Mouse (Mus musculus): Measurements from ENCODE around the gene Pde1c. TPM values are rescaled to one million over a fixed set of nuclear protein-coding genes. Genes with fewer than 3 reads are reported as not detected.

Pde1c gene
- total RNA-seq, 2 experiments from 2014 or later, result 3.6 to 3.7 TPM

DNA sequence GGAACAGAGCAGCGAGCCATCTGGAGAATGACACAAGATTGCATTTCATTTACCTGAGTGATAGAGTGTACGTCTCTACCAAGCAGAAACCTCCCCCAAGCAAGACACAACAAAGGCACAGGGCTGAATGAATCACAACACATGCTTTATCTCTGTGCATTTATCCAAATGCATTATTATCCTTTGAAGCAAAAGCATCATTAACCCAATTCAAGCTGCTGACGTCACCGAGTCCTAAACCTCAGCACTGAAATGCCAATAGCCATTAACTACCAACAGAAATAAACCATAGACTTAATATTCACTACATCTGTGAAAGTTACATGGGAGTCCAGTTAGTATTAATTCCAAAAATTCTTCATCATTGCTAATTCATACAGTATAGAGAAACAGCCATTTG is 127.4 kb downstream of the Pde1c start:
- no peak for DNase-seq

DNA sequence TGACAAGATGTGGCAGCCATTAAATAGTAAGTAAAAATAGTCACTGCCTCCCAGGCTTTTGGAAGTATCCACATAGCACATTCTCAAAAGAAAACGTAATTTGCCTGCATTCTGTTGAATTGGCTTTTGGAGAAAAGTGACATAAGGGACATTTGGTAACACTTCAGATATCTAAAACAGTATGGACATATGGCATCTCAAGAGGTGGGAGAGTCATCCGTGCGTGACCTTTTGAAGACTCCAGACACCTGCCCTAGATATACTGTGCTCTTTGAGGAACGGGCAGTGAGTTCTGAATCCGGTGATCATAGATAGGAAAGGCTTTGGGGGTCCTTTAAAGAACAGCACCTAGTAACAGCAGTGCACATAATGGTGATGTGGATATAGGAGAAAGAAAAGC is 143.1 kb downstream of the Pde1c start:
- DNase-seq, result no peak

DNA sequence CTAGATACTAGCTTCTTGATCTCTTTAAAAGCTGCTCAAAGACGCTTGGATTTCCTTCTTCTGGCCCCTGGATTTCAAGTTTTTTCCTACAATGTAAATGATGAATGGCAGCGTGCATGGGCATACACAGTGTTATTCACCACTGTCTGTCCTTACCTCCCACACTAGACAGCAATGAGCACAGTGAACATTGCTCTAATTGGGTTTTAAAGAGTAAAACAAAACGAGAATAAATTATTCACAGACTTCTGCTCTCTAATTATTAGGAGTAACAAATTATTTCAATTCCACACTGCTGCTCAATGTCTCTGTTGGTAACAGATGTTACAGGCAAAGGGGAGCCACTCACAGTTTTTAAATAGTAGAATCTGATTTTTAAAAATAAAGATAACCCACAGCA is 146.0 kb downstream of the Pde1c start:
- no peak for DNase-seq

DNA sequence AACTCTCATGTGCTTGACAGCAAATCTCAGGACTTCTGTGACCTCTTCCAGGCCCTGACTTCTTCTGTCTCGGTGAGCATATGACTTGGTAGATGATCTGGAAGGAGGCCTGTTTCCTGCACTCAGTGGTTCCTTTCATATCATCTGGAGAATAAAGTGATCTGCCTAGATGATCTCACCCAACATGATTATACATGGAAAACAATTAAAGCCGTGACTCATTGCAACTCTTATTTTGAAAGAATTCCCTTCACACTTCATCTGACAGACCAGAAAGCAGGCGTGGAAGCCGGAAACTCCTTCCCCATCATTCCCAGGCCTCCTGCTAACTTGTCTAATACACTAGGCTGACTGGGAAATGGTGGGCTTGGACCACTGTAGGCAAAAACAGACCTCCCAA is 152.7 kb downstream of the Pde1c start:
- DNase-seq, result no peak

DNA sequence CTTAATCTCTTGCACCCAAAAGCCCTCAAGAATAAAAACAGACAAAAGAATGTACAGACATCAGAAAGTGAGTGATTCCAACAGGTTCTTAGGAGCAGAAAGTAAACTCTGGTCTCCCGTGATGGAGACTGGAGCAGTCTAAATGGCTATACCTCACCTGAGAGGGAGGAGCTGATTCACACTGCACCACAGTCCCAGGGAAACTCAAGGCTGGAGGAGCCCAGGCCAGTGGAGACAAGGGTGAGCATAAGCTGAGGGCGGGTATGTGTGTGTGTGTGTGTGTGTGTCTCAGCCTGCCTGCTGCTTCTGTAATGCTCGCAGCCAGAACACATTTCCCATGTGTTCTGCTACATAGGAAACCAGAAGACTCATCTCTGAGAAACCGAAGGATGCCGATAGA is 179.7 kb downstream of the Pde1c start:
- DNase-seq, result no peak

DNA sequence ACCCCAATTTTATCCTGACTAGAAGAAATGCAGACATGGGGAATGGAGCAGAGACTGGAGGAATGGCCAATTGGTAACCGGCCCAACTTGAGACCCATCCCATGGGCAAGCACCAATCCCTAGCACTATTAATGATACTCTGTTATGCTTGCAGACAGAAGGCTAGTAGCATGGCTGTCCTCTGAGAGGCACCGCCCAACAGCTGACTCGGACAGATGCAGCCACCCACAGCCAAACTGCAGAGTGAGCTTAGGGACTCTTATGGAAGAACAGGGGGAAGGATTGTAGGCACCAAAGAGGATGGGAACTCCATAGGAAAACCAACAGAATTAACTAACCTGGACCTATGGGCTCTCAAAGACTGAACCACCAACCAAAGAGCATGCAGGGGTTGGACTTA is 192.5 kb downstream of the Pde1c start:
- no peak for DNase-seq

DNA sequence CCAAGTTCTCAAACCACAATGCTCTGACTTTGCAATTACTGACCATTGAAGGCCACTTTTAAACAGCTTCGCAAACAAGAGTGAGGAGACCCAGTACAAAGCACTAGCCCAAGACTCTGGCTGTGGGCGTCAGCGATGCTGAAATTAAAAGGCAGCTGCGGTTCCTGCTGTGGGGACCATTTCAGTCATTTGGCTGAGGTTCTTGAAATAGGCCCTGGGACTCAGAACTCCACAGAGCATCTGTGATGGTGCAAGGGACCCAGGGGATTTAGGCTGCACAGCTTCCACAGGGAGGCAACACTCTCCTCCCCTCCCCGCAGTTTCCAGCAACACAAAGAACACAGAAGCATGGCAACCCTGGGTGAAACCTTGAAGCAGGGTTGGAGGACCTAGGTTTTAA is 194.7 kb downstream of the Pde1c start:
- no peak for DNase-seq

DNA sequence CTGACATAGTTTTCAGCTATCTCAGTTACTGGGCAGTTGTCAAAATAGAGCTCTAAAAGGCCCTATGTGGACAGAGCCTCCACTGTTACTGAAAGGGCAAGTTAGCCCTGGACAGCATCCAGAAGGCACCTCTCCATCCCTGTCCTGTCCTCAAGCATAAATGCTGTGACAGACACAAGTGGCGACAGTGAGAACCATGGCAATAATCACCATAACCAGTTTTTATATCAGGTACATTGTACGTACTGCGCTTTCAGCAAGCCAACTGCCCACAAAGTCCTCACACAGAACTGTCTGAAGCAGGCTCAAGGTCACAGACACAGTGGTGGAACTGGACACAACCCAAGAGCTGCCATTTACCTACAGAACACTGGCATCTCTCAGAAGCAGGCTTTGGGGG is 195.2 kb downstream of the Pde1c start:
- DNase-seq, result no peak

DNA sequence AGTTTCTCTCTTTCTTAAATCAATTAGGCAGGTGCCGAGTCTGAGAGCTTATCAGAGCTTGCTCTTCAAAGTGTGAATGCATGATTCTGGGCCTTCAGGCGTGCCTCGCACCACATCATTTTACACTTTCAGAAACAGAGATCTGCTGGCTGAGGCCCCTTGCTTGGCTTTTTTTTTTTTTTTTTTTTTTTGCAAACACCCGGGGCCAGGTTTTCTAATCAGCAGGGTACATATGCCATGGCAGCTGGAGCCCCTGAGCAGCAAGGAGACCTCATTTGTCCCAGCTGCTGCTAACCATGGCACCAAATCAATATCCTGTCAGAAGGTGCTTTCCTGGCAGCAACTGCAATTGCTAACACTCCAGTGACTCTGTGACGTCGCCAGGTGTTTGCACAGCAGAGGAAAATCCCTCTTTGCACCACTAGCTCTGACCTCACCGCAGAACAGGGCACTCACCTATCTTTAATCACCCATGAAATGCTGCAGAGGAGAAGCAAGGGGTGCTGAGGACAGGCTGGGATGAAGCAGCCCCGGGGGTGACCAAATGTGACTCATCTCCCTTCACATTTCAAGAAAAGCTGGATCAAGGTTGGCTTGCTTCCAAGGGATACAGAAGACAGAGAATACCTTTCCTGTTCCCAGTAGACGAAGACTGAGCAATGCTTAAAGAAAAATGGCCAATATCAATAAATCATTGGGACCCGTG is 195.7 kb downstream of the Pde1c start:
- DNase-seq, result no peak

DNA sequence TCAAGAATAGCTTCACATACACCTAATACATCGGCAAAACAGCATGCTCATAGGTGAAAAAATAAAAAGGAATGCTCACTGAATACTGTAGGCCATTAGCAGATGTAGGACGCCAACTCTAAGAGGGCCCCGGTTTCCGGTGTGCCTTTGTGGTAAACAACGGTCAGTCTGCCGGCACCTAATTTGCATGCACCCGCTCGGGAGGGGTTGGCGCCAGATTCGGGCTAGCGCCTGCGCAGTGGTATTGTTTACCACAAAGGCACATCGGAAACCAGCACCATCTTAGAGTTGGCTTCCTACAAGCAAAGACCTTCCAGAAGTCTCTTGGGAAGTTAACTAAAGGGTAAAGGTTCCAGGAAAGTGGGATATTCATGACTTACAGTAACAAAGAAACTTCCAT is 199.4 kb downstream of the Pde1c start:
- DNase-seq, result no peak

DNA sequence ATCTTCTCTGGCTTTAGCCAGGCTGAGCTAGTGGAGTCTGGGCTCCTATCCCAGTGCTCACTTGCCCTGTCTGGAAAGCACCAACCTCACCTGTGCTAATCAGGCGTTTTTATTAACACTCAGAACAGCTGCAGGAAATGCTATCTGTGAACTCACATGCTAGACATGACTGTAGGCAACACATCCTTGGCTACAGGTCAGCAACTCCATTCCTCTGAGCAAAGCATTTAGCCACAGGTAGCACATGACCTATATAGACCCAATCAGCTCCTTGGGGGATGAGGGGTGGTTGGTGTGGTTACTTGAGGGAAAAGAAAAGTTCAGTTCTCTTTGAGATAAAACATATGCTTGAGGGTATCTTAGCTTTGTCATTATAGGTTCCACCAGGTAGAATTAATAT is 200.8 kb downstream of the Pde1c start:
- no peak for DNase-seq

DNA sequence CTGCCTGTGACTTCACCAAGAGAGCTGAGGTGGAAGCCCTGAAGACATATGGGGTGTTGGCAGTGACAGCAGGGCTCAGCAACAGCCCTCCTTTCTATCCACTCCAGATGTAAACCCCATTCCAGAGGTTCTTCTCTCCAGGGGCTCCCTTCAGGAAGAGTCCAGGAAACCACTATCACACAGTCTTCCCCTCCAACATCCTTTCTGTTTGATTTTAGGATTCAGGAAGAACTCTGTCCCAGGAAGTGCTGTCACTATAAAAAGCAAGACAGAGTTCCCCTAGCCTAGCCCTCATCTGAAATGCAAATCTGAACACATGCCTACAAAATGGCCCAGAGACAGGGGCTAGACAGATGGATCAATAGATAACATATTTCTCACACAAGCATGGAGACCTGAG is 201.6 kb downstream of the Pde1c start:
- no peak for DNase-seq

DNA sequence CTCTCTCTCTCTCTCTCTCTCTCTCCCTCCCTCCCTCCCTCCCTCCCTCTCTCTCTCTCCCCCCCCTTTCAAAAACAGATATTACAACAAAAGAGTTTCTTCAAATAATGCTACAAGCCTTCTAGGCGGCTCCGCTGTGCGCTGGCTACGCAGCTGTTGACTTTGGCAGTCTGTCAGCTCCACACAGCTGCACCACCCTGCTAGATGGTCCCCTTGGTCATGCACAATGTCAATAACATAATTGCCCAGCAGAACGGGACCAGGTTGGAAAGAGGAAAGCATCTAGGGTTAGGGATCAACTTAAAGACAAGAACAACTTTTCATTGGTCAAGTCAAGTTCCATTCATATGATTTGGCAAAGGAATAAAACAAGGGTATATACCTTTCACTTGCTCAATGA is 206.3 kb downstream of the Pde1c start:
- peak in 1 of 2 experiments; percentile 9 for DNase-seq

DNA sequence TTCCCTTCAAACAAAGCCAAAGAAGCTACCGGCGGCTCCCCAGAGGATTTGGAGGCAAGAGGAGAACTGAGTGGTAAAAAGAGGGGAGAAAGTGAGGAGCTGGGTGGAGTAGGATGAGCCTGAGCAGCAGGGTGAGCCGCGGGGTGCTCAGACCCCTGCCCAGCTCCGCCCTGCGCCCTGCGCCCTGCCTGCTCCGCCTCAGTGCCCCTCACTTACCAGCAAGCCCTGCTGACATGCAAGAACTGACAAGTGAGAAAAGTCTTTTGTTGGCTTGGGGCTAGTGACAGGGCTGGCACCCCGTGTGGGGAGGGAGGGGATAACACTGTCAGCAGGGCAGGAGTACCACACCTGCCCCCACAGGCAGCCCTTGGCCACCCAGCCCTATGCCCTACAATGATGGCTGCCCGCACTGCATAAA is 206.8 kb downstream of the Pde1c start:
- peak; percentile 13 to 16 for DNase-seq

DNA sequence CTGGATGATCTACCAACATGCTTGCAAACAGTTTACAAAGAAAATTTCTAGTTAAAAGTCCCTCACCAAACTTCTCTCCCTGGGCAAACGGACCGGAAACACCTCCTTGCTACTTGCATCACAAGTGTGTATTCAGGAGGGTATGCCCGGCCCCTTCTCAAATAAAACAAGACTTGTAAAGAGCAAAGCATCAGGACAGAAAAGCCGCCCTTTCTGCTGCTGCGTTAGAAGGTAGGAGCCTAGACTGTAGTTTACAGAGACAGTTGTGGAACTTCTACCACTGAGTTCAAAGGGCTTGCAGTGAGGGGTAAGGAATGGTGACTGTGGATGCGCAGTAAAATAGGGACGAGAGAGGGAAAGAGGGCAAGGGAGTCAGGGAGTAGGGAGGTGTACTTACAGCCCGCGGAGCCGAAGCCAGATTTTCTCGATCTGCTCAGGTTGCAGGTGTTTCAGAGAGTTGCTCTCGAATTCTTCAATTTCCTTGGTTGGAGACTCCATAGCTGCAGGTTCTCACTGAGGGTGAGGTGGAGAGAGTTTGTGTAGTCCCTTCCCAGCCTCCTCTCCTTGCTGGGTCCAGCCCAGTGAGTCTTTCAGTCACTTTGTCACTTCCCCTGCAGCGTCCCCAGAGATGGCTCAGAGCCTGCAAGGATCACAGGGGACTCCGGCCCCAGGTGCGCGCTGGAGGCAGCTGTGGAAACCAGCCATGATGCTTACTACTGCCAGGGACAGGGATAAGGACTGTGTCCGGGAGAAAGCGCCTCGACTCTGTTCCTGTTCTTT is 207.4 kb downstream of the Pde1c start:
- DNase-seq, result peak in 1 of 2 experiments; percentile 7

DNA sequence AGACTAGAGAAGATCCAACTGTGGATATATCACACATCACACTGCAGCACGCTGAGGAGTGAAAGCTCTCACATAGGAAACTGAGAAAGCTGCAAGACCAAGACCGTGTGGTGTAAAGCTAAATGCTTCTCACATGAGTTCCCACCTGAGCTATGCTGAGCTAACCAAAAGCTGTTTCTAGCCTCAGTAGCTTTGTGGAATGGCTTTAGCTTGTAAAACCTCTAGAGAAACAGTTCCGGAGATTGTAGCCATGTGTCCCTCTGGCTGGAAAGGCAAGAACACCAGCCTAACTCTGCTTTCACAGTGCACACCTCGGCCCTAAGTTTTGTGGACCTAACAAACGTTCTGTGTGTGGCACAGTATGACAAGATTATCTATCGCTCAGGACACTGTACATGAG is 208.8 kb downstream of the Pde1c start:
- DNase-seq, result no peak

DNA sequence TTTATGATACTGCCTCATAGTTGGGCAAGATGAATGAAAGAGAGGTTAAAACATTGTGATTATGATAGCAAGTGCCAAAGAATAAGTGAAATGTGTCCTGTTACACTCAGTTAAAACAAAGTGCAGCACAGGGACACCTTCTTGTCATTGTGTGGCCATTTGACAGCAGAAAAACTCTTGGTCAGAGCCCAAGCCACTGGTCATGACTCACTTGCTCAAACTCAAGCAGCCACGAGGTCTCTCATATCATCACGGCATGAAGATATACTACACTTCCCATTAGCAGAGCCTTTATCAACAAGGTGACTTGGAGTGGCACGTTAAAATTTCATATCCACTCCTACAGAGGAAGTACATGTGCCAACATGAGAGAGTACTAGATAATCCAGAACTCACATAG is 209.8 kb downstream of the Pde1c start:
- DNase-seq, result no peak

DNA sequence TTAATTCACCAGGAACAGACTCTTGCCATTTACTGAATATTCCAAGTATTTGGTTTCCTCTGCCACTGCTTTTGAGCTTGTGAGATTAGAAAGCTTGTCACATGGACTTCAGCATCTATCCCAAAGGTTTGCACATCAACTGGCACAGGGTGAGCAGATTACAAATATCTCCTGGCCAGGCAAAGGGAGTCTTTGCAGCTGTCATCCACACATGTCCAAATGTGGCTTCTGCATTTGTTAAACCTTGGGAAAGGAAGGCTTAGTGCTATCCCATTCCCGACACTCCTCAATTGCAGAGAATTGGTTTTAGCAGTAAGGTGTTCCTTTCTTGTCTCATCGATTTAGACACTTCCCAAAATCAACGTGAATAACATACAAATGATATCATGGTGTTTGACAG is 221.7 kb downstream of the Pde1c start:
- no peak for DNase-seq

DNA sequence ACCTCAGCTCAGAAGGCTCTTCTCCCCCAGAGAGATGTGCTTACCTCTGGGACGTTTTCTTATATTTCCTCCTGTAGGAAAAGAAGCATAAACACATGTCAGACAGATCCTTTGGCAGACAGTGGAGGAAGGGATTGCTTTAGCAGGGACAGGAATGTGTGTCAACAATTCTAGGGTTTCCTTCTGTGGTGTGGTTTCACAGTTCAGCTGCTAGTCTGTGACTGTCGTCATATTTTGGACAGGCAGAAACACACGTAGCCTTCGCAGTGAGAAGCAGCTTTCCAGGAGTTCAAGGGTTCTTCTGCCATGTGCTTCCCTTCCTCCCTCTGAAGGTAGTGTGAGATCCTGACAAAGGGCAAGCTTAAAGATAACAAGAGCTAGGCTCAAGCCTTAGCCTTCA is 223.8 kb downstream of the Pde1c start:
- no peak for DNase-seq

DNA sequence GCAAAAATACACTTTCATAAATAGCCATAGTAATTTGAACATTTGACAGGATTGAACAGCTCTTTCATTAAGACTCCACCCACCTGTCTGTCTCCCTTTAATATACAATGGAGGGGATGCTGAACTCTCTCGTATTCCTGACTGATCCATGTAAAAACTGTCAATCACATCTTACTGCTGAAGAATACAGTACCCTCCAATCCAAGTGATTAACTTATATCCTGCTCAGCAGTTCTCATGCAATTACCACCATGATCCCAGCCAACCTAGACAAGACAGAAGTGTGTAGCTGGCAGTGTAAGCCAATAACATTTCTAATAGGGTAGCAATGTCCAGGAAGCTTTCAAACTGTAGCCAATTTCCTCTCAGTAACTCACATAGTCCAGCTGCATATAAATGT is 226.9 kb downstream of the Pde1c start:
- no peak for DNase-seq

DNA sequence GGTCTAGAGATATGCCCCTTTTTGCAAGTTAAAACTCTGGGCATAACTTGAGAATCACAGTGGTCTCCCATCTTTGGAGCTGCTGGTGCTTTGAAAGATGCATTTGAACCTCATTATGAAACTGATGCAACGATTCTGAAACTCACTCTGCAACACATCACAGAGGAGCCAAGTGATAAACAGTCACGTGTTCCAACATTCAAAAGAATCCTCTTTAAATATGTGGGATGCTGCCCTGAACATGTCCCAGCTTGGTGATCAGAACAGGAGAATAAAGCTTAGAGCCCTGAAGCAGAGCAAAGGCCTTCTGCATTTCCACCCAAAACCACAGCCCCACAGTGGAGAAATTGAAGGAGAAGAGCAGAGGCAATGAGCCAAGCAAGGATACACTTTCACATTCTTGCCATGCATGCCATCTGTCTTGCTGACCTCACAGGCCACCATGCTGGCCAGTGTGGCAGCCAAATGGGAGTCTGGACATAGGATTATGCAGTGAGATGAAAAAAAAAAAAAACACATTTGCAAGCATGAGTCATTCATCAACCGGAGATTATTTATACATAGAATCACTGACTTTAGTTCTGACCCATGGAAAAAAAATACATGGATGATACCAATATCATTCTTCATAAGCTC is 233.0 kb downstream of the Pde1c start:
- DNase-seq, result no peak

DNA sequence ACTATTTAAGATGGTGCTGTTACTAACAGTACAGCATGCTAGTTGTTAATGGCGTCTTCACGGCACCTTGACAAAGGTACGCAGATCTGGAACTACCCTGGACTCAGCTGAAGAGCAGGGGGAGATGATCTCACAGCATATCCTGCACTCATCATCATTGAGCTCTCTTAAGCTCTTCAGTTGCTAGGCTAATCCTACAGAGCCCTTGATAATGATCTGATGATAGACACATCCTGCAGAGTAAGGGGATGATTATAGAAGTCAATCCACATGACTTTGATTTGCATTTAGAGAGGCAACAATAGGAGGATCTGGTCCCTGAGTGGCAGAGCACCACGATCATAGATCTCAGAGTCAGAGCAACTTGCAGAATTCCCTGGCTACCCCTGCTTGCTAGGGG is 236.8 kb downstream of the Pde1c start:
- DNase-seq, result no peak

DNA sequence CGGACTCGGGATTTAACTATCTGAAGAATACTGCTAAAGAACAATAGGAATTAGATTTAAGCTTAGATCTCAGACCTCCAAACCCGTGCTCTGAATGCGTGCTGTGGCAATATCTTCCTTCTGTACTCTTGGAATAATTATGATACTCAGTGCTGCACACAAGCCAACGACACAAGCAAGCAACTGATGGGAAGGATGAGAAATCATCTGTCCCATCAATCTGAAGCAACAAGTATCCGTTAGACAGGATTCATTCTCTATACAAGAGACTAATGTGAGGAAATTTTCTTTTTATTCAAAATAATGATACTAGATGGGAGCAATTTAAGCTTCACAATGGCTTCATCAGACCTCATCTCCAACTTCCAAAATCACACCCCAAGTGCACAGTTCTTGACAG is 237.5 kb downstream of the Pde1c start:
- no peak for DNase-seq

DNA sequence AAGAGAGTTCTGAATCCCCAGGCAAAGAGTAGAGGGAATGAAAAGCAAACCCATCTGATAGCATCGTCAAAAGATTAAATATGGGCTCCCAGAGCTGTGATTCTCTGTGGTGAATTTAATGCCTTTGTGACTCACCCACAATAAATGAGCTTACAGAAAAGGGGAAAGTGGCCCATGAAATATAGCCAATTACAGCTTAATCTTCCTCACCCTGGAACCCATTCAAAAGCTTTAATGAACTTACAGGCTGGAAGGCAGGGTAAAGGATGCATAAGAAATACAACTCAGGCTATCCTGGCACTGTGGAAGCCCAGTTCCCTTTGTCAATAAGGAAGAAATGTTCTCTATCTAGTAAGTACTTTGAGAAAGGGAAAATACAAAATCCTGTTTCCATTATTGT is 240.8 kb downstream of the Pde1c start:
- DNase-seq, result no peak

Data from layer of hippocampus, postnatal 36 days (tissue).